Mouse (Mus musculus): ENCODE measurements around the gene 4931414P19Rik.

- TF ChIP-seq CTCF (IDR thresholded peaks at IDR 0.05; ENCODE audit: control insufficient read depth, insufficient read depth, low read length) = peak; percentile 80
- TF ChIP-seq POLR2A (IDR thresholded peaks at IDR 0.05; ENCODE audit: borderline replicate concordance, control insufficient read depth, low read depth, low read length) = peak; percentile 82
Measured at GRCm38 (mm10) chr14:54553975-54554769, 51.6 kb downstream of the 4931414P19Rik start, which contains the start of gene Haus4.
